Mouse (Mus musculus): Measurements from ENCODE around the gene Pik3cb.

Gene Pik3cb

DNA sequence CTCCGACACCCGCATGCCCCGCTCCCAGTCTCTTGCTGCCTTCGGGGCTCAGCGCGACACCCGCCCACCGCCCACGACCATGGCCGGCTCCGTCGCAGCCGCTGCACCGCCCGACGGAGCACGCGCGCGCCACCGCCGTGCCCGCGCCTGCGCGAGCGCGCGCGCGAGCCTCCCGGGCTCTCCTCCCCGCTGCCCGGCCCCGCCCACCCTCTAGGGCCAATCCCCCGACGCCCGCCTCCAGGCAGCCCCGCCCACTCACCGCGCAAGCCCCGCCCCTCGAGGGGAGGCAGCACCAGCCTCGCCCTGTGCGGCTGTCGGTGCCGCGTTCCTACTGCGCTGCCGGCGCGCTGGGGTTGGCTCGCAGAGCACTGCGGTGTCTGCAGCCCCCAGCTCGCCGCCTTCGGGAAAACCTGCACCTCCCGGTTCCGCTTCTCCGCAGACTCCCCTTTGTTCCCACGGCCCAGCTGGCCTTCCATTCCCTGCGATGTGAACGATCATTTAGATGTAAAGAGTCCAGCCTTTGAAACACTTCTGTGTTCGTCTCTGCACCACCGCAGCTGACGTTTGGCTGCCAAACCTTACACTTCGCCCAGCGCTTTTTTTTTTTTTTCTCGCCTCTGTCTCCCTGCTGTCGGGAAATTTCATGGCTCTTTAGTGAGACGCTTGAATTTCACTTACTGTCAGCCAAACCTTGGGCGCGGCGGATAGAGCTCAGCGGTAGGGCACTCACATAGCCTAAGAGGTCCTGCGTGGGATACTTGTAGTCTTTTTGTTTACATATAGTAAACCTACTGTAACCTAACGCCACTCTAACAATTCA lies at the start of gene Pik3cb:
TSS of gene Pik3cb (minus strand) at position 559 of the 820 bp plus-strand sequence.
- in situ Hi-C loops (cut with MseI, MboI): no loop called here

DNA sequence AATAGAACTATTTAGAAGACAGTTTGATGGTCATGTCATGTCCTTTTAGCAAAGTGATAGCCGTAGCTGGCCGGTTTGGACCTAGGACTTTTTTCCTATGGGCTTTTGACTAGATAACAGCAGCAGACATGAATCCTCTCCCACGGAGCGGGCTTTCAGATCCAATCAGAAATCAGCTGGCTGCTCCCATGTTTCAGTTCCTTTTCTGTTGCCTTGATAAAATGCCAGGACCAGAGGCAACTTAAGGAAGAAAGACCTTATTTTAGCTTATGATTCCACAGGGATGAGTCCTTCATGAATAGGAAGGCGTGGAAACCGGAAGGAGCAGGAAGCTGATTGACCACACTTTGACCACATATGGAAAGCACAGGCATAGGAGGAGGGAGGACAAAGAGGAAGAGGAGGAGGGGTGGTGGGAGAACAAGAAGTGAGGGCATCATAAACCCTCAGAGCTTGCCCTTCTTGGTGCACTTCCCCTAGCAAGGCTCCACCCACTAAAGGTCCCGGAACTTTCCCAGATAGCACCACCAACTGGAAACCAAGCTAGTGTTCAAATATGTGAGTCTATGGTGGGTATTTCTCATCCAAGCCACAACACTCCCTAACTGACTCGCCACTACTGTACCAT lies 42.7 kb upstream of the Pik3cb start:
- in situ Hi-C loops (cut with MseI, MboI): no loop called here

DNA sequence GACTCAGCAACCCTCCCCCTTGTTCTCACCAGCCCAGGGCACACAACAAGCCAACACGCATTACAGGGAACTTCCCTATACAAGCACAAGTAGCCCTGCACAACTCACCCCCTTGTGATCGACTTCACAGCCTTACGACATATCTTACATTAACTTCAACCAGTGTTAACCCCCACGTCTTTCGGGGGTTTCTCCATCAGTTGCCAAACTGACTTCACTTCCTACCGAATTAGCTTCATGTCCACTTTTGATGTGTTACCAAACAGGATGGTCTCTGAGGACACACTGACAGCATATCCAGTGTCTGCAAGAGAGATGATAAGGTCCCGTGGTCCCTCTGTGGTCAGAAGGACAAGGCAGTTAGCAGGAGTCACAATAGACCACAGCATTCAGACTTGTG lies 41.7 kb upstream of the Pik3cb start:
- in situ Hi-C loops (cut with MseI, MboI): no loop called here

DNA sequence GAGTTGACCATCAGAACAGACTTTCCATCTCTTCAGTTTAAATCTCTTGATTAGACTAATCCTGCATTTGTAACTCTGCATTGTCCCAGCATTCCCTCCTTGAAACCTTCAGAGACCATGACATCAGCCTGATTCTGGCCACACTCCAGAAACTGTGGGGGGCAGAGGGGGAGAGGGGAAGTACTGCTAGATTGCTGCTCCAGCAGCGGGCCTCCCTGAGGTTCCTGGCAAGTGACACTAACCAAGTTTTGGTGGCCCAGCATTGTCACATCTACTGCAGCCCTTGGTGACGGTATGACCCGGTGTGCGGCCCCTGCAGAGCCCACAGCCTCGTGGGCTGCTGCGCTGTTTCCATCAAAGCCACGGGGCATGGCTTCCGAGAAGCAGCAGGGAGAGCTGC lies 39.9 kb upstream of the Pik3cb start:
- in situ Hi-C loops (cut with MseI, MboI): no loop called here

DNA sequence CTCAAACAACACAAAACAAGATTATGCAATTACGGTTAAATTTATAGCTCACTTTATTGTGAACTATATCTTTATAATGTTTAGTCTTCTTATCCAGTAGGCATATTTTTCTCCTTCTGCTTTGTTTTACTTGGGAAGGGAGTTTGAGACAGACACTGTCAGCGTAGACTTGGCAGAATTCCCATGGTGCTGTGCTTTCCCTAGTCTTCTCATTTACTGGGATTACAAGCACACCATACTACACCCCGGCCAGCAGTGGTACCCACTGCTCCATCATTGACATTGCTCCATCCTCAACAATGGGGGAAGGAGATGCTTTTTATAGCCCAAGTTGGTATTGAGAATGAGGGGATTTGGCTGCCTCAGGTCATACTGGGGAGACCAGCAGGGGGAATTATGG lies 38.3 kb upstream of the Pik3cb start:
- in situ Hi-C loops (cut with MseI, MboI): no loop called here

DNA sequence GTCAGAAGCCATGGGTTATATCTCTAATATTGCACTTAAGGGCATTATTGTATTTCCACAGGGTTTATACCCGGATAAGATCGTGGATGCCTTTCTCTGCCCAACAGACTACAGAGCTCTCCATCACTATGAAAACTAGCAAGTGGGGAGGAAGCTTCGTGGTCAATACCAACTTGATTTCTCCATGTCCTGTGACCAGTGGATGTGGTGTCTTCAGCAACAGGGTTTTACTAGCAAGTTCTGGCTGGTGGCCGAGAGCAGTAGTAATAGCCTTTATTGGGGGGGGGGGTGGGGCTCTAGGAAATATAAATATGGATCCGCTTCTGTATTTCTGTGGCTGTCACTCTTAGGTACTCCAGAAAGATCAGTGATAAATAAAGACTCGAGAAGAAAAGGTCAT lies 35.4 kb upstream of the Pik3cb start:
- in situ Hi-C loops (cut with MseI, MboI): no loop called here

DNA sequence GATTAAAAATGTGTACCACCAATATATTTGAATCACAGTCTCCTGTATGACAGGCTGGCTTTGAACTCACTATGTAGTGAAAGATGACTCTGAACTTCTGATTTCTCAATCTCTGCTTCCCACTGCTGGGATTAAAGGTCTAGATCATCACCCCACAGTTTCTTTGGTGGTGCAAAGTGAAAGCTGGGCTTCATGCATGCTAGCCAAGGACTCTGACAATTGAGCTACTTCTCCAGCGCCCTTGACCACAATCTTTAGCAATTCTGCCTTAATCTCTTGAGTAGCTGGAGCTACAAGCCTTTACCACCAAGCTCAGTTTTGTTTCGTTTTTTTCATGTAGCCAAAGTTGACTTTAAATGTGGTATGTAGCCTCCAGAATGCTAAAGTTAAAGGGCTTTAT lies 32.4 kb upstream of the Pik3cb start:
- in situ Hi-C loops (cut with MseI, MboI): no loop called here

DNA sequence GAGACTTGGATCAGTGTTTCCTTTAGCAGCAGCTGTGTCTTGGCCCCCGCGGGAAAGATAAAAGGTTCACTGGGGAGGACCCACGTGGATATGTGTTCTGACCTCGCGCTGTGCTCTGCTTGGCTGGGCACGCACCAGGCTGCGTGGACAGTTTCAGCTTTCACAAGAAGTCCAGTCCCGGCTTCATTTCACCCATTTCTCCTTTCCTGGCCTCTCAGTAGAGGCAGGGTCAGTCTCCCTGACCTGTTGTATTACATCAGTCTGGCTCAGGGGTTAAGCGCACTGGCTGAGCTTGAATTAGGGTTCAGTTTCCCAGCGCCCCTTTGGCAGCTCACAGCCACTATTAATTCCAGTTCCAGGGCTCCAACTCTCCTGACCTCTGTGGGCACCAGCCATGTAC lies 30.8 kb upstream of the Pik3cb start:
- in situ Hi-C loops (cut with MseI, MboI): no loop called here

DNA sequence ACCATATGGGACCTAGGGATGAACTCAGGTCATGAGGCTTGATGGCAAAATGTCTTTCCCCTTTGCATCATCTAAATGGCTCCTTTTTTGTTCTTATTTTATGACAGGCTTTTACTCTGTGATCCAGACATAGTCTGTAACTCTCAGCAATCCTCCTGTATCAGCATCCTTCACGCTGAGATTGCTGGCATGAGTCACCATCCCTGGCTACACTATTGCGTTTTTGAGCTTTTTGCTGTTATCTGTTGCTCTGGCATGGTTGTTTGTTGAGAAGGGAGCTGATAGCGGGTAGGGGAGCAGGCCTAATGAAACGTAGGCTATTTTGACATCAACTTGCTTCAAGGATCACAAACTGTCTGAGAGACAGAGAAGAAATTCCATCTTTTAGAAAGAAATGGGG lies 28.6 kb upstream of the Pik3cb start:
- in situ Hi-C loops (cut with MseI, MboI): no loop called here

DNA sequence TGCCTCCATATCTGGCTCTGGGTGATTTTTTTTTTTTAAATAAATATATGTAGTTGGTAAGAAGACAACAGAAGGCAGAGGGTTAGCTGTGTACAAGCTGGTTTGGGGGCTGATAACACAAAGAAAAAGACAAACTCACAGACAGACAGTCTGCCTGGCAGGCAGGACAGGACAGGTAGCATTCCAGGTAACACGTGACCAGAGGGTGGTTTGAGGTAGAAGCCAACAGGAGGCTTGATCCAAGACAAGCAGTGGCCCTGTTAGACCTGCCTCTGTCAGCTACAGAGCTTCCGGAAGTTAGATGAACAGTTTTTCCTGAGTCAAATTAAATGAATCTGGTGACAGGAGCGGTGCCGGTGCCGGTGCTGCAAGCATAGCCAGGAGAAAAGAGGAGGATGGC lies 26.5 kb upstream of the Pik3cb start:
- in situ Hi-C loops (cut with MseI, MboI): no loop called here

DNA sequence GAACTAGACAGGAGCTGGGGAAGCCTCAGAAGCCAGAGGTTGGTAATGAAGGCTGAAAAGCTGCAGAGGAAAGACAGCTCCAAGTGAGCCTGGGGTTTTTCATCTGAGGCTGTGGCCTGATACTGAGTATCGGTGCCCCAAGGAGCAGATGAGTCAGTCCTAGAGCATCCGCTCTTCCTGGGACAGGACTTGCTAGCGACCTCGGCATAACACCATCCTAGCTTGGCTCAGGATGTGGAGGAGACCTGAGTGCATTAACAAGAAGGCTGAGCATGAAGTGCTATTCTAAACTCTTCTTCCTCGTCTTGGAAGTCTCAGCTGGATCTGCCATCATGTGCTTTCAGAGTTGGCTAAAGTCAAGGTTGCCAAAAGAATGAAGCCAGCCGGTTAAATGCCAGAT lies 25.5 kb upstream of the Pik3cb start:
- in situ Hi-C loops (cut with MseI, MboI): no loop called here

DNA sequence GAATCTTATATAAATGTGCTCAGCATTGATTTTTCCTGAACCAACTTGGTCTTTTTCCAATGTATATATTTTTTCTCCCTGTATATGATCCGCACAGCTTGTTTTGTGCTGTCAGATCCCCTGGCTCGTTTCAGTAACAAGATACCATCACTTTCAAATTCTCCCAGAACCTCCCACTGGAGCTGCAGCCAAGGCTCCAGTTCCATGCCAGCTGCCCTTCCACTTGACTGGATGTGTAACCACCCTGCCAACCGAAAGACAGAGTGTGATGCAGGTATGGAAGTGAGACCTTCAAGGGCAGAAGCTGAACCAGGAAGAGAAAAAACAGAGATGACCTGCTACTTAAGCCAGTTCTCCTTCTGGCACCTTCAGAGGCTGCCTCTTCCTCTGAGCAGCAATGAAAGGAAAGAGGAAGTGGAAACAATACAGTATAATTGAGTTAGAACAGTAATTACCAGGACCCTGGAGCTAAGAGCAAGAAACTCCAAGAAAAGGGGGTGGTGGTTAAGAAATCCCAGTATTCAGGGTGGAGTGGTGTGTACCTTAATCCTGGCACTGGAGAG lies 24.3 kb upstream of the Pik3cb start:
- in situ Hi-C loops (cut with MseI, MboI): no loop called here

DNA sequence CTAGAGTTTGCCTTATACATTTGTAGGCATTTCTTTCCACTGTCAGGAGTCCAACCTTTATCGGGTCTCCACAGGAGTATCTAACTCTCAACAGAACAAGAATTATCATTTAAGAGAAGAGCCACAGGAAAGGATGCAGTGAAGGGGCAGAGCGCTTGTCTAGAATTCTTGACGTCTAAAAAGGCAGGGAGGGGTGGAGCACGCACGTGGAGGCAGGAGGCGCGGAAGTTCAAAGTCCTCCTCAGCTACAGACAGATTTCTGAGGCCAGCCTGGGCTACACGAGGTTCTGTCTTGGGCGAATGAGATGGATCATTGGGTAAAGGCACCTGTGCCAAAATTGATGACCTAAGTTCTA lies 23.7 kb upstream of the Pik3cb start:
- in situ Hi-C loops (cut with MseI, MboI): no loop called here

DNA sequence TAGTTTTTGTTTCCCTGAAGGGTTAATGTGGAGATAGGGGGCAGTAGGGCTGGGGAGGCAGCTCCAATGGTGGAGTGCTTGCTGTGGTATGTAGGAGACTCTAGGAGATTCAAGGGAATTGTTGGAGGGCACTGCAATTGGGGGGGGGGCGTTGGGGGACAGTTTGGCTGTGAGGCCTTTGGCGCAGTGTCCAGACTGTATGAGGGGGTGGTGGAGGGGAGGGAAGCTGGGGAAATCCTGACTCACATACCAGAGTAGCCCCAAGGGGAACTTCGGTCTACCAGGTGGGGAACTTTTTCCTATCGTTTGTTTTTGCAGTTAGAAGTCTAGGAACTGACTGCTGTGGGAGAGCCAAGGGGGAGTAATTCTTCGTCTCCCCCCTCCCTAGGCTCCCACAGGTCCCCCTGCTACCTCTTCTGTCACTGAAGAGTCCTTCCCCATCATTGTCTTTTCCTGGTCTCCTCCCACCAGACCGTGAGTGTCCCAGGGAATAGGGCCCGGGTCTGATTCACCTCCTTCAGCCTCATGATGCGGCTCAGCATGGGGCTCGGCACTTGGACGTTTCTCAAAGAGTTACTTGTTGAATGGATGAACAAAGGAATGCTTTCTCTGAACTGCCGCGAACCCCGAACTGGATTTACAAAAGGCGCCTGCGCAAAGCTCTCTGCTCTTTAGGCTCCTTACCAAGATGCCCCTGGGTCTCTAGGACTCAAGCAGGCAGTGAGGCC lies 23.2 kb upstream of the Pik3cb start:
- in situ Hi-C loops (cut with MseI, MboI): no loop called here

DNA sequence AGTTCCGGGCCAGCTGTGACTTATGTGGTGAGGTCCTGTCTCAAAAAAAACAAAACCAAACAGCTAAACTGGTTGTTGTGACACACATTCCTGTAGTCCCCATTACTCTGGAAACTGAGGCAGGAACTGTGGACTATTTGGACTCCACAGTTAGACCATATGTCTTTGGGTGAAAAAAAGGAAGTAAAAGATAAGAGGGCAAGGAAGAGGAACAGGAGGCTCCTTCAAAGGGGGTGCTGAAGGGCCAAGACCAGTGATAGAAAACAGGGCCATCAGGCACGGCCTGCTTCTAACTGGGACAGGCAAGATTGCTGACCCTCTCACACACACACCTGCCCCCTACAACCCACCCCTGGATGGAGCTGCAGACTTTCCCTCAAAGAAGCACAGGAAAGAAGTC lies 22.4 kb upstream of the Pik3cb start:
- in situ Hi-C loops (cut with MseI, MboI): no loop called here

DNA sequence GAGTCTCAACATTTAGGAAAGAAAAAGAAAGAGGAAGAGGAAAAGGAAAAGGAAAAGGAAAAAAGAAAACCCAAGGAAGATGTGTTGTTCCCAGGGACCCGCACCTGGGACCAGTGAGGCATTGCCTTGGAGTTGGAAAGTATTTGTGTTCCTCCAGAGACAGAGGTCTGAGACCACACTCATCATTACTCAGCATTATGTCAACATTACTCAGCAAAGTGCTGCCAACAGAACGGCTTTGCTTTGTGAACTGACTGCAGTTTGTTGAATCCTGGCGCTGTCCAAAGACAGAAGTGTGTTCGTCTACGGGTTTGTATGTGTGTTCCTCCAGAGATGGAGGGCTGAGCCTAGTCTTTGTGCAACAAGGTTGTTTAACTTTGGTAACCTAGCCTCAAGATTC lies 20.4 kb upstream of the Pik3cb start:
- in situ Hi-C loops (cut with MseI, MboI): no loop called here

DNA sequence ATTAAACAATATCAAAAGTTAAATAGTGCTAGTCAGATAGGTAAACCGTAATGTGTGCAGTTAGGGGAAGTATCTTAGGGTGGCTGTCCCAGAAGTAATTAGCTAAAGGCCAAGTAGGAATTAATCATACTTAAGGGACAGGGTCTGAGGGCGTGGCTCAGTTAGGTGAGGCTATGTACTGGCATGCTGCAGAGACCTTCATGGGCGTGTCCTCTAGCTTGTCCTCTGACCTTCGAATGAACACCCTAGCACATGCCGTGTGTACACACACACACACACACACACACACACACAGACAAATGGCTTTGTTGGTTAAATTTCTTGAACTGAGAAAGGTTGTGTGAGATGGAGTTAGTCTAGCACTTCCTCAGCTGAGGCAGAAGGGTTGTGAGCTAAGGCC lies 19.5 kb upstream of the Pik3cb start:
- in situ Hi-C loops (cut with MseI, MboI): no loop called here

DNA sequence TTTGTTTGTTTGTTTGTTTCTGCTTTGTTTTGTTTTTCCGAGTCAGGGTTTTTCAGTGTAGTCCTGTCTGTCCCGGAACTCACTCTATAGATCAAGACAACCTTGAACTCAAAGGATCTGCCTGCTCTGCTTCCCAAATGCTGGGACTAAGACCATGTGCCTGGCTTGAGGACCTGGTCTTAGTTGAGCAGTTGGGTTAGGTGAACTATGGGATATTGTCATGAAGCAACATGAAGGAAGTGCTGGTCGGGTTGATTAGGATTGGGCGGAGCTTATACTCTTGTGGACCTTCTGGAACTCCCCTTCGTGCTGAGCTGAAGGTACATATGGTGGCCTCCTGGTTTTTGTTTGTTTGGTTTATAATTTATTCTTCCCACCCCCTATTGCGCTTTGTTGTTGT lies 18.3 kb upstream of the Pik3cb start:
- in situ Hi-C loops (cut with MseI, MboI): no loop called here

DNA sequence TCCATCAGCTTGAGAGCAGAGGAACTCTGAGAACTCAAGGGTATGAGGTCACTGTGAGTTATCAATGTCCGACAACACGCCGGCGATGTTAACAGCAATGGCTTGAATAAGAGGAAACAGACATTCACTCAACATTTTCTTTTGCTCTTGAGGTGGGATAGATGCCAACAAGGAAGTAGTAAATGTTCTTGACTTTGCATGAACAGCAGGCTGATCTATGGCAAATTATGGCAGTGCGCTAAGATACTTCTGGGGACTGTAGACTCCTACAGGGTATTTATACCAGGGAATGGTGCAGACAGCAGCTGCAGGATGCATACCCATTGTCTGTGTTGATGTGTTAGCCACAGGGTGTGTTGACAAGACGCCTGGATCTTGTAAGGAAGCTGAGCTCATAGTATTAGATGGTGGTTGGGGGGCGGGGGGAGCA lies 17.8 kb upstream of the Pik3cb start:
- in situ Hi-C loops (cut with MseI, MboI): no loop called here

DNA sequence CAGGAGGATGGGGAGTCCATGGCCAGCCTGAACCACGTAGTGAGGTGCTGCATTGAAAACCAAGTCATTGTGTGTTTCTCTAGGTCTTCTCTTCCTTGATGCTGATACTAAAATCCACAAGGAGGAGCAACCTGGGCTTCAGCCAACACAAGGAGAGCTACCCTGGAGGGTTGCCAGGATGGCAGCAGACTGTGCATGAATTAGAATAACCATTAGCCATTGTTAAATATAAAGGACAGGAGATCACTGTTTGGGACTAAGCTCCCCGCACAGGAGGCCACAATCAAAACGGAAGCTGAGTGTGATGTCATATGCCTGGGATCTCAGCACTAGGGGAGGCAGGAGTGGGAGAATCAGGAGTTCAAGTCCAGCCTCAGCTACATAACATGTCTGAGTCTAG lies 13.2 kb upstream of the Pik3cb start:
- in situ Hi-C loops (cut with MseI, MboI): no loop called here

DNA sequence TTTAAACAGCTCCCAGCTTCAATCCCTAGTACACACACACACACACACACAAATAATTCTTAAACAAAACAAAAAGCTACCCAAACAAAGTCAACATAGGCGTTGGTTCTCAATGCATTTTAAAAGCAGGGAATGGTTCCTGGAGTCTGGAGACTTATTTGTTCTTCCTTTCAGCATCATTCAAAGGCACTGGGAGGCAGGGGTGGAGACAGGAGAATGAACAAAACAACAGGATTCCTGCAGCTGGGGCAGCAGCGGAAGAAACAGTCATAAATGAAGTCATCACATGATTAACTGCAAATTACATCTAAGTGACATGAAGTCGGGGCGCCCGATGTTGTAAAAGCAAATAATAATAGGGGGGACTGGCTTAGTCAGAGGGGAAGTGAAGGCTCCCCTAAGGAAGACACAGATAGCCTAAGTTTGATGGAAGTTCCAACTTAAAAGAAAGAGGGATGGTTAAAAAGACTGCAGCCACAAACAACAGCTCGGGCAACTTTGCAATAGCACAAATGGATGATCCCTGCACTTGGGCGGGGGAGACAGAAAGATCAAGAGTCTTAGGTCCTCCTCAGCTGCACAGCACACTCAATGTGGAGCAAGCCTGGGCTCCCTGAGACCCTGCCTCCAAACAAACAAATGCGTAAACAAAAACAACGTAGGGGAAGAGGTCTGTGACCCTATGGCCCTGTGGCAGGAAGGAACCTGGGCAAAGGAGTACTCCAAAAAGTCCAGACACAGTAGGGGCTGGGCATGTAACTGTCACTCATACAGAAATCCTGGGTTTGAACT lies 12.5 kb upstream of the Pik3cb start:
- in situ Hi-C loops (cut with MseI, MboI): no loop called here
